Mouse (Mus musculus) heart, embryonic 14.5 days (tissue): ENCODE data around the gene Hoxa13. TPM values are rescaled to one million over a fixed set of nuclear protein-coding genes. Genes with fewer than 3 reads are reported as not detected.

Experiments
- ATAC-seq: fragments of 200-750 bp; cut with Nextera tagmentation; 2 replicates; pipeline ENCODE4 v1.8.0; 2017; ENCODE audit warnings: low read depth, moderate TSS enrichment; ENCODE audit not compliant: insufficient number of reproducible peaks, insufficient read depth, low FRiP score
- H3K27ac ChIP-seq, 2 experiments: fragments of 200-500 bp in 1 of 2; fragments of 300-500 bp in 1 of 2; sonication (generic) in 1 of 2; replicated peaks in 1 of 2; 2 replicates each; pipeline ENCODE4 v1.5.1; 2012 to 2014; ENCODE audit warnings: low read depth in 2 of 2, low read length in 2 of 2, control low read depth in 1 of 2, mild to moderate bottlenecking in 1 of 2, mixed read lengths in 1 of 2; ENCODE audit not compliant: control insufficient read depth in 1 of 2, insufficient read depth in 1 of 2
- H3K27me3 ChIP-seq: fragments of 300-500 bp; sonication (generic); 2 replicates; pipeline ENCODE4 v1.6.1; 2014; ENCODE audit warnings: mild to moderate bottlenecking, low read length, control low read depth; ENCODE audit not compliant: control insufficient read depth, insufficient read depth
- H3K36me3 ChIP-seq: fragments of 300-500 bp; sonication (generic); 2 replicates; pipeline ENCODE4 v1.6.1; 2014; ENCODE audit warnings: mild to moderate bottlenecking, control low read depth, low read length, mixed read lengths; ENCODE audit not compliant: control insufficient read depth, insufficient read depth
- H3K4me1 ChIP-seq, 2 experiments: fragments of 200-500 bp in 1 of 2; fragments of 300-500 bp in 1 of 2; sonication (generic) in 1 of 2; 2 replicates each; pipeline ENCODE4 v1.6.1; 2012 to 2014; ENCODE audit warnings: low read length in 2 of 2, control low read depth in 1 of 2, mixed read lengths in 1 of 2; ENCODE audit not compliant: control insufficient read depth in 2 of 2, insufficient read depth in 2 of 2
- H3K4me2 ChIP-seq: fragments of 300-500 bp; sonication (generic); 2 replicates; pipeline ENCODE4 v1.6.1; 2014; ENCODE audit warnings: mild to moderate bottlenecking, low read length
- H3K4me3 ChIP-seq, 2 experiments: fragments of 200-500 bp in 1 of 2; fragments of 300-500 bp in 1 of 2; sonication (generic) in 1 of 2; 2 replicates each; pipeline ENCODE4 v1.5.1; 2012 to 2014; ENCODE audit warnings: low read length in 2 of 2, mild to moderate bottlenecking in 2 of 2, control low read depth in 1 of 2, low read depth in 1 of 2, moderate library complexity in 1 of 2; ENCODE audit not compliant: control insufficient read depth in 1 of 2, insufficient read depth in 1 of 2
- H3K9ac ChIP-seq: fragments of 300-500 bp; sonication (generic); 2 replicates; pipeline ENCODE4 v1.6.1; 2014; ENCODE audit warnings: mild to moderate bottlenecking, low read length
- H3K9me3 ChIP-seq: fragments of 300-500 bp; sonication (generic); 2 replicates; pipeline ENCODE4 v1.6.1; 2016; ENCODE audit warnings: low read length, control low read depth; ENCODE audit not compliant: control insufficient read depth
- WGBS: fragments of 180-500 bp; shearing (Covaris S2); extraction: QIAGEN DNeasy Blood & Tissue Kit; methylation state at CpG from one replicate; pipeline ENCODE4 v1.1.7; 2014; 5-methylcytosine and 5-hydroxymethylcytosine counted together
- polyA plus RNA-seq: library from polyadenylated mRNA; unstranded; fragments of >200 nt; fragmentation: Nextera tagmentation; extraction: Ambion mirVana; gene quantifications from 2 replicates; pipeline ENCODE4 v1.2.1, GENCODE M21; 2014

The Hoxa13 gene
- polyA plus RNA-seq, 1 experiment from 2014 or later = not detected

GRCm38 (mm10) chr6:52227470-52228222, 33.0 kb downstream of the Hoxa13 start:
- Histone ChIP-seq H3K4me3 (no peak overlapping the region), H3K4me1 (no peaks in the 10 kb centered on the region; a peak in 1 of 4 replicates), H3K27ac (no peak overlapping the region), H3K9me3 (no peaks in the 10 kb centered on the region), H3K36me3 (no peaks in the 10 kb centered on the region), H3K27me3 (peaks cover 98% of the 10 kb centered on the region), H3K4me2 (no peak overlapping the region), H3K9ac (no peak overlapping the region)
- no peak for ATAC-seq
- 5% methylated on average over 11 of the region's 11 CpGs for WGBS

- WGBS = 2% methylated on average over 26 of the region's 26 CpGs
- H3K9me3 ChIP-seq = no peaks in the 10 kb centered on the region
- peaks cover 0 to 3% of the 10 kb centered on the region in 2 experiments; a peak in 1 of 4 replicates for H3K4me1 ChIP-seq
- no peak overlapping the region for H3K4me2 ChIP-seq
- no peak overlapping the region for H3K27ac ChIP-seq
- no peak for ATAC-seq
- no peaks in the 10 kb centered on the region for H3K36me3 ChIP-seq
- no peak overlapping the region for H3K4me3 ChIP-seq
- H3K9ac ChIP-seq = no peak overlapping the region
- peaks cover 98% of the 10 kb centered on the region for H3K27me3 ChIP-seq
Measured at GRCm38 (mm10) chr6:52226569-52227257, 34.0 kb downstream of the Hoxa13 start.

- Histone ChIP-seq H3K4me2 (no peak overlapping the region), H3K27ac (no peak overlapping the region), H3K4me1 (peaks cover 2 to 6% of the 10 kb centered on the region in 2 experiments; a peak in 1 of 4 replicates), H3K9ac (no peak overlapping the region), H3K27me3 (peaks cover 99% of the 10 kb centered on the region), H3K4me3 (peak overlapping the region in 1 of 2 experiments; percentile 7; a peak in 1 of 4 replicates), H3K9me3 (no peaks in the 10 kb centered on the region), H3K36me3 (no peaks in the 10 kb centered on the region)
- WGBS = 2% methylated on average over 69 of the region's 69 CpGs
- no peak for ATAC-seq
Measured at GRCm38 (mm10) chr6:52225612-52226568, 34.8 kb downstream of the Hoxa13 start.

GRCm38 (mm10) chr6:52224895-52225611, 35.6 kb downstream of the Hoxa13 start:
- H3K4me2 ChIP-seq = no peak overlapping the region

GRCm38 (mm10) chr6:52223939-52224760, 36.5 kb downstream of the Hoxa13 start:
- H3K4me1 ChIP-seq = peaks cover 2 to 6% of the 10 kb centered on the region in 2 experiments; a peak in 1 of 4 replicates
- H3K27me3 ChIP-seq = peaks cover 99% of the 10 kb centered on the region
- no peaks in the 10 kb centered on the region for H3K9me3 ChIP-seq
- no peak overlapping the region for H3K4me3 ChIP-seq
- H3K9ac ChIP-seq = no peak overlapping the region
- H3K4me2 ChIP-seq = no peak overlapping the region
- ATAC-seq = no peak
- no peaks in the 10 kb centered on the region for H3K36me3 ChIP-seq
- 3% methylated on average over 24 of the region's 24 CpGs for whole genome bisulfite sequencing
- H3K27ac ChIP-seq = no peak overlapping the region

More at GRCm38 (mm10) chr6:52224895-52225611, 35.6 kb downstream of the Hoxa13 start:
- no peak overlapping the region for H3K9ac ChIP-seq
- H3K36me3 ChIP-seq = no peaks in the 10 kb centered on the region
- no peaks in the 10 kb centered on the region for H3K9me3 ChIP-seq
- no peak for ATAC-seq
- peak overlapping the region in 1 of 2 experiments; percentile 7; a peak in 1 of 4 replicates for H3K4me3 ChIP-seq
- H3K27ac ChIP-seq = no peak overlapping the region
- H3K27me3 ChIP-seq = peaks cover 99% of the 10 kb centered on the region
- H3K4me1 ChIP-seq = peaks cover 2 to 6% of the 10 kb centered on the region in 2 experiments; a peak in 1 of 4 replicates
- WGBS = 3% methylated on average over 36 of the region's 36 CpGs

GRCm38 (mm10) chr6:52222729-52223128, 38.0 kb downstream of the Hoxa13 start:
- WGBS = 19% methylated on average over 13 of the region's 13 CpGs
- H3K4me3 ChIP-seq = no peak overlapping the region
- H3K4me1 ChIP-seq = peaks cover 2 to 6% of the 10 kb centered on the region in 2 experiments; a peak in 1 of 4 replicates
- no peak overlapping the region for H3K27ac ChIP-seq
- H3K27me3 ChIP-seq = peaks cover 100% of the 10 kb centered on the region
- no peak overlapping the region for H3K9ac ChIP-seq
- ATAC-seq = no peak
- no peaks in the 10 kb centered on the region for H3K9me3 ChIP-seq
- H3K36me3 ChIP-seq = no peaks in the 10 kb centered on the region
- no peak overlapping the region for H3K4me2 ChIP-seq
